Mouse (Mus musculus) heart, adult 2 months (tissue): ENCODE data around the gene Katnal1. TPM values are rescaled to one million over a fixed set of nuclear protein-coding genes. Genes with fewer than 3 reads are reported as not detected.

ENCODE experiments used
- DNase-seq, 2 experiments: peaks; one replicate each; pipeline ENCODE4 v3.0.0; 2021
- H3K27ac ChIP-seq: fragments of 200-600 bp; 2 replicates; pipeline ENCODE4 v1.8.1; 2022
- H3K27me3 ChIP-seq: fragments of 200-500 bp; 2 replicates; pipeline ENCODE4 v1.6.1; 2012; ENCODE audit warnings: mild to moderate bottlenecking, low read length, inconsistent platforms, mixed read lengths; ENCODE audit not compliant: control insufficient read depth, insufficient read depth
- H3K36me3 ChIP-seq: fragments of 200-500 bp; 2 replicates; pipeline ENCODE4 v1.6.1; 2012; ENCODE audit warnings: low read length, inconsistent platforms; ENCODE audit not compliant: control insufficient read depth, insufficient read depth
- H3K4me1 ChIP-seq: fragments of 200-500 bp; 2 replicates; pipeline ENCODE4 v1.6.1; 2011; ENCODE audit warnings: low read length; ENCODE audit not compliant: control insufficient read depth, insufficient read depth
- H3K4me3 ChIP-seq: fragments of 200-600 bp; 2 replicates; pipeline ENCODE4 v1.8.1; 2022
- H3K79me2 ChIP-seq: fragments of 200-500 bp; replicated peaks from 2 replicates; pipeline ENCODE4 v1.6.1; 2012; ENCODE audit warnings: mild to moderate bottlenecking, inconsistent platforms, low read length, moderate library complexity, mixed read lengths; ENCODE audit not compliant: control insufficient read depth, insufficient read depth
- H3K9ac ChIP-seq: fragments of 200-500 bp; 2 replicates; pipeline ENCODE4 v1.6.1; 2012; ENCODE audit warnings: low read depth, mild to moderate bottlenecking, control low read depth, inconsistent platforms, low read length, mixed read lengths
- CTCF ChIP-seq: fragments of 200-600 bp; IDR thresholded peaks from 2 replicates; pipeline ENCODE4 v1.8.1; 2022; ENCODE audit warnings: antibody characterized with exemption, mild to moderate bottlenecking, moderate library complexity
- EP300 ChIP-seq: fragments of 200-500 bp; IDR thresholded peaks from 2 replicates; pipeline ENCODE4 v1.6.1; 2011; ENCODE audit warnings: low read depth, low read length, control low read depth; ENCODE audit not compliant: insufficient read depth
- POLR2A ChIP-seq: fragments of 200-500 bp; IDR thresholded peaks from 2 replicates; pipeline ENCODE4 v1.6.1; 2011; ENCODE audit warnings: mild to moderate bottlenecking, low read depth, low read length, control low read depth; ENCODE audit not compliant: insufficient read depth
- WGBS: fragments of 180-500 bp; shearing (Covaris S2); methylation state at CpG from one replicate; pipeline ENCODE4 v1.1.7; 2018; 5-methylcytosine and 5-hydroxymethylcytosine counted together
- intact Hi-C: fragments of 180-260 bp; cut with DNase I; formaldehyde crosslinking; loops from one replicate; pipeline ENCODE4 v1.15.1; 2025
- polyA plus RNA-seq: library from polyadenylated mRNA; depleted of rRNA; stranded (reverse); fragments of >200 nt; gene quantifications from 2 replicates; pipeline ENCODE4 v1.2.3, GENCODE M21; 2012
- total RNA-seq, 2 experiments: library from RNA; stranded (reverse); gene quantifications; 2 replicates each; pipeline ENCODE4 v1.2.3; 2021

The Katnal1 gene
- total and polyA plus RNA-seq, 3 experiments = 4.8 to 10.4 (median 9.5) TPM

GRCm38 (mm10) chr5:148895833-148896232 is 33.3 kb downstream of the Katnal1 start:
- 92% methylated on average over 7 of the region's 7 CpGs for WGBS
- DNase-seq = no peak
- H3K4me3 ChIP-seq = no peak overlapping the region
- no peak overlapping the region for H3K27ac ChIP-seq
- H3K27me3 ChIP-seq = no peaks in the 10 kb centered on the region
- intact Hi-C loops = no loop called here
- H3K36me3 ChIP-seq = no peaks in the 10 kb centered on the region
- H3K4me1 ChIP-seq = peaks cover 3% of the 10 kb centered on the region
- H3K9ac ChIP-seq = no peak overlapping the region
- TF ChIP-seq CTCF (no peak), POLR2A (no peak), EP300 (no peak)
- no peaks in the 10 kb centered on the region for H3K79me2 ChIP-seq

GRCm38 (mm10) chr5:148895034-148895433 is 34.1 kb downstream of the Katnal1 start:
- no peak overlapping the region for H3K9ac ChIP-seq
- no peak overlapping the region for H3K4me3 ChIP-seq
- H3K27me3 ChIP-seq = no peaks in the 10 kb centered on the region
- peaks cover 3% of the 10 kb centered on the region for H3K4me1 ChIP-seq
- H3K36me3 ChIP-seq = no peaks in the 10 kb centered on the region
- intact Hi-C loops = no loop called here
- no peaks in the 10 kb centered on the region for H3K79me2 ChIP-seq
- no peak overlapping the region for H3K27ac ChIP-seq
- TF ChIP-seq CTCF = no peak
- no peak for TF ChIP-seq EP300
- no peak for TF ChIP-seq POLR2A
- WGBS = 82% methylated on average over 5 of the region's 5 CpGs
- no peak for DNase-seq

- no peak for TF ChIP-seq CTCF
- TF ChIP-seq EP300 = no peak
- TF ChIP-seq POLR2A = no peak
- no peaks in the 10 kb centered on the region for H3K36me3 ChIP-seq
- H3K27me3 ChIP-seq = no peaks in the 10 kb centered on the region
- no peak for DNase-seq
- no peak overlapping the region for H3K4me3 ChIP-seq
- intact Hi-C loops = no loop called here
- no peaks in the 10 kb centered on the region for H3K79me2 ChIP-seq
- H3K4me1 ChIP-seq = no peaks in the 10 kb centered on the region
- no peak overlapping the region for H3K27ac ChIP-seq
- no peak overlapping the region for H3K9ac ChIP-seq
- WGBS = 96% methylated on average over 4 of the region's 4 CpGs
Measured at GRCm38 (mm10) chr5:148890237-148890636, 38.9 kb downstream of the Katnal1 start.

GRCm38 (mm10) chr5:148888032-148888431 is 41.1 kb downstream of the Katnal1 start:
- 86% methylated on average over 6 of the region's 6 CpGs for WGBS
- Histone ChIP-seq H3K4me3 (no peak overlapping the region), H3K79me2 (no peaks in the 10 kb centered on the region), H3K27ac (no peak overlapping the region), H3K27me3 (no peaks in the 10 kb centered on the region), H3K9ac (no peak overlapping the region), H3K36me3 (no peaks in the 10 kb centered on the region), H3K4me1 (no peaks in the 10 kb centered on the region)
- TF ChIP-seq CTCF (no peak), EP300 (no peak), POLR2A (no peak)
- intact Hi-C loops = no loop called here
- no peak for DNase-seq

- Histone ChIP-seq H3K9ac (no peak overlapping the region), H3K27me3 (no peaks in the 10 kb centered on the region), H3K4me3 (no peak overlapping the region), H3K27ac (no peak overlapping the region), H3K36me3 (no peaks in the 10 kb centered on the region), H3K79me2 (no peaks in the 10 kb centered on the region), H3K4me1 (no peaks in the 10 kb centered on the region)
- DNase-seq = peak in 1 of 2 experiments; percentile 15
- intact Hi-C loops = no loop called here
- no peak for TF ChIP-seq CTCF
- no peak for TF ChIP-seq POLR2A
- TF ChIP-seq EP300 = no peak
- WGBS = 45% methylated on average over 22 of the region's 22 CpGs
Measured at GRCm38 (mm10) chr5:148885821-148886609, 43.1 kb downstream of the Katnal1 start.

GRCm38 (mm10) chr5:148883671-148884070 is 45.4 kb downstream of the Katnal1 start:
- H3K27me3 ChIP-seq = no peaks in the 10 kb centered on the region
- no peaks in the 10 kb centered on the region for H3K4me1 ChIP-seq
- no peak overlapping the region for H3K9ac ChIP-seq
- no peak overlapping the region for H3K27ac ChIP-seq
- H3K4me3 ChIP-seq = no peak overlapping the region
- H3K79me2 ChIP-seq = no peaks in the 10 kb centered on the region
- intact Hi-C loops = no loop called here
- 78% methylated on average over 8 of the region's 8 CpGs for WGBS
- H3K36me3 ChIP-seq = no peaks in the 10 kb centered on the region
- DNase-seq = no peak
- TF ChIP-seq POLR2A (no peak), EP300 (no peak), CTCF (no peak)
